Mouse (Mus musculus) embryonic fibroblast, embryonic 13.5 days (primary cell): ENCODE results near the gene Cyp27b1. TPM values are rescaled to one million over a fixed set of nuclear protein-coding genes. Genes with fewer than 3 reads are reported as not detected.

Experiments
- H3K27ac ChIP-seq: 2 replicates; pipeline ENCODE4 v1.5.1; 2012; ENCODE audit warnings: low read length, control low read depth, inconsistent platforms; ENCODE audit not compliant: insufficient read depth
- H3K4me1 ChIP-seq: 2 replicates; pipeline ENCODE4 v1.6.1; 2011; ENCODE audit warnings: low read length; ENCODE audit not compliant: control insufficient read depth, insufficient read depth
- H3K4me3 ChIP-seq: 2 replicates; pipeline ENCODE4 v1.5.1; 2011; ENCODE audit warnings: mild to moderate bottlenecking, control low read depth, low read length; ENCODE audit not compliant: insufficient read depth
- CTCF ChIP-seq: IDR thresholded peaks from 2 replicates; pipeline ENCODE4 v1.5.1; 2011; ENCODE audit warnings: mild to moderate bottlenecking, control low read depth, low read length, moderate library complexity, borderline replicate concordance; ENCODE audit not compliant: insufficient read depth
- POLR2A ChIP-seq: IDR thresholded peaks from 2 replicates; pipeline ENCODE4 v1.6.1; 2011; ENCODE audit warnings: low read depth, mild to moderate bottlenecking, control low read depth, low read length, moderate library complexity
- polyA plus RNA-seq: library from polyadenylated mRNA; stranded (reverse); fragments of >200 nt; gene quantifications from 2 replicates; pipeline ENCODE4 v1.2.4, GENCODE M21; 2011; ENCODE audit warnings: low read depth; ENCODE audit not compliant: missing spikeins, insufficient read length

Cyp27b1 gene
- polyA plus RNA-seq, 1 experiment: not detected

GRCm38 (mm10) chr10:127098514-127098913 is 50.5 kb downstream of the Cyp27b1 start:
- H3K27ac ChIP-seq: no peak overlapping the region
- H3K4me3 ChIP-seq: no peak overlapping the region
- H3K4me1 ChIP-seq: peaks cover 7% of the 10 kb centered on the region
- no peak for TF ChIP-seq CTCF
- TF ChIP-seq POLR2A: no peak

GRCm38 (mm10) chr10:127099191-127099590 is 51.1 kb downstream of the Cyp27b1 start:
- TF ChIP-seq POLR2A: no peak
- TF ChIP-seq CTCF: no peak
- H3K4me3 ChIP-seq: no peak overlapping the region
- no peak overlapping the region for H3K27ac ChIP-seq
- H3K4me1 ChIP-seq: peaks cover 4% of the 10 kb centered on the region

DNA sequence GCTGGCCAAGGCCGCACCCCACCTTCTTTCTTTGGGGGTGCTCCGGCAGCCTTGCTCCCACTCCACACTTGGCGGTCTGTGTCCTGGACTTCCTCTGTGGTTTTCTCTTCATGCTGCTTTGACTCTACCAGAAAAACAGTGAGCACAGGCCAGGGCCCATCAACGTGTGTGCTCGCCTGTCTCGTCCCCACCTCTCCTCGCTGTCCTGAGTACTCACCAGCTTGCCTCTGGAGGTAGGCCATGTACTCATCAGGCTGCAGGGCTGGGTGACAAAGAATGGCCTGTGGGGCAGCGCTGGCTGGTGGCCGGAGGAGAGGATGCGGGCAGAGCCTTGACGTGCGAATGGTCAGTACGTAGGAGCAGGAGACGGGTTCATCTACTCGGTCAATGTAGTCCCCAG is 51.8 kb downstream of the Cyp27b1 start:
- Histone ChIP-seq H3K4me1 (no peaks in the 10 kb centered on the region), H3K27ac (no peak overlapping the region), H3K4me3 (no peak overlapping the region)
- TF ChIP-seq POLR2A (no peak), CTCF (no peak)

DNA sequence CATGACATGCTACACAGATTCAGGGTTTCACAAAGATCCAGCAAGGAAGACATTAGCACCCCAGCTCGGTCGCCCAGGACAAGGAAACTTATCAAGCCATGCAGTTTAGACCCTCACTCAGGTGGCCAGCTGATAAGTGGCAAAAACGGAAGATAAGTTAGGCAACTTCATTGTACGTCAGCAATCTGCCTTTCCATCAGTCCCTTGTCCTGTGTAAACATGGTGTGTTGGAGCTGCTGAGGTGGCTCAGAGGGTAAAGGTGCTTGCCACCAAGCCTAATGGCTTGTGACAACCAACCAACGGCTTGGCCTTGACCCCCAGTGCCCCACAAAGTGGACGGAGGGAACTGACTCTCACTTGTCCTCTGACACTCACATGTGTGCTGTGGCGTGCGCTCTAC is 52.4 kb downstream of the Cyp27b1 start:
- no peak for TF ChIP-seq POLR2A
- TF ChIP-seq CTCF: no peak
- Histone ChIP-seq H3K4me1 (no peaks in the 10 kb centered on the region), H3K27ac (no peak overlapping the region), H3K4me3 (no peak overlapping the region)

DNA sequence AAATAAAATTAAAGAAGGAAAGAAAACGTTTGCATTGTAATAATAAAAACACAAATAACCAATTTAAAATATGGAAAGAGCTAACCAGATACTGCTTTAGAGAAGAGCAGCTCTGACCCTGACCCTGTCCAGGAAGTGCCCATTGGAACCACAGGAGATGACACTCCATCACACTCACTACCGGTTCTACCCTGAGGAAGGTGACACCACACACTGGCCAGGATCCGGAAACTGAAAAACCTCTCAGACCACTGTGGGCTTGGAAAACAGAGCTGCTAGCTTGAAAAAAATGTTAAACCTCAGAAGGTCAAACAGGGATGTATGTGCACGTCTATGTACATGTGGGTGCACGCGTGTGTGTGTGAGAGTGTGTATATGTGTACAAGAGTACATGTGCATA is 53.1 kb downstream of the Cyp27b1 start:
- Histone ChIP-seq H3K4me1 (no peaks in the 10 kb centered on the region), H3K27ac (no peak overlapping the region), H3K4me3 (no peak overlapping the region)
- TF ChIP-seq POLR2A (no peak), CTCF (no peak)

Other genes starting within 250 kb of the Cyp27b1 start
- gene Atp23, start 146.9 kb upstream of the Cyp27b1 start, polyA plus RNA-seq: 4.7 and 5.2 TPM in 2 replicates
- 152 and 208 TPM in 2 replicates for gene Ctdsp2, start 69.5 kb upstream of the Cyp27b1 start, polyA plus RNA-seq
- 0.57 and 1.5 TPM in 2 replicates for gene Avil, start 47.5 kb upstream of the Cyp27b1 start, polyA plus RNA-seq
- gene Tsfm, start 17.4 kb upstream of the Cyp27b1 start, polyA plus RNA-seq: 25.4 and 28.6 TPM in 2 replicates
- gene Mettl1, start 6.8 kb upstream of the Cyp27b1 start, polyA plus RNA-seq: 21.8 and 24.3 TPM in 2 replicates
- gene Eef1akmt3, start 6.7 kb upstream of the Cyp27b1 start, polyA plus RNA-seq: 2.2 and 3.7 TPM in 2 replicates
- gene March9, start 11.9 kb downstream of the Cyp27b1 start, polyA plus RNA-seq: 2.8 and 3.0 TPM in 2 replicates
- gene Cdk4, start 15.3 kb downstream of the Cyp27b1 start, polyA plus RNA-seq: 596 and 724 TPM in 2 replicates
- gene Tspan31, start 22.0 kb downstream of the Cyp27b1 start, polyA plus RNA-seq: 118 and 143 TPM in 2 replicates
- gene Agap2, start 27.0 kb downstream of the Cyp27b1 start, polyA plus RNA-seq: 0.08 and 0.21 TPM in 2 replicates
- 84.1 and 87.6 TPM in 2 replicates for gene Os9, start 72.9 kb downstream of the Cyp27b1 start, polyA plus RNA-seq
- gene B4galnt1, start 117.0 kb downstream of the Cyp27b1 start, polyA plus RNA-seq: 28.3 and 39.3 TPM in 2 replicates
- 2.2 and 2.8 TPM in 2 replicates for gene Slc26a10, start 132.4 kb downstream of the Cyp27b1 start, polyA plus RNA-seq
- gene Arhgef25, start 141.8 kb downstream of the Cyp27b1 start, polyA plus RNA-seq: 187 TPM in 2 replicates
- 62.3 and 82.0 TPM in 2 replicates for gene Dtx3, start 147.5 kb downstream of the Cyp27b1 start, polyA plus RNA-seq
- gene Pip4k2c, start 163.3 kb downstream of the Cyp27b1 start, polyA plus RNA-seq: 24.3 and 25.2 TPM in 2 replicates
- 0.80 and 1.6 TPM in 2 replicates for gene Kif5a, start 215.1 kb downstream of the Cyp27b1 start, polyA plus RNA-seq
- 149 and 162 TPM in 2 replicates for gene Dctn2, start 218.1 kb downstream of the Cyp27b1 start, polyA plus RNA-seq
- 26.4 and 27.2 TPM in 2 replicates for gene Mbd6, start 240.8 kb downstream of the Cyp27b1 start, polyA plus RNA-seq